Mouse (Mus musculus): ENCODE measurements around the gene Hist1h4b.
A peak's percentile ranks its signal among the peaks of the same experiment; 100 is the strongest.
"Not testable (repeated sequence)": the region's sequence is repeated elsewhere in the genome, so short reads cannot be mapped to it uniquely, and the experiment has no call there.

The Hist1h4b gene

GRCm38 (mm10) chr13:23757211-23757773, 479 bp downstream of the Hist1h4b start:
- DNase-seq (ENCODE audit: low read depth, low spot score) = no peak

DNA sequence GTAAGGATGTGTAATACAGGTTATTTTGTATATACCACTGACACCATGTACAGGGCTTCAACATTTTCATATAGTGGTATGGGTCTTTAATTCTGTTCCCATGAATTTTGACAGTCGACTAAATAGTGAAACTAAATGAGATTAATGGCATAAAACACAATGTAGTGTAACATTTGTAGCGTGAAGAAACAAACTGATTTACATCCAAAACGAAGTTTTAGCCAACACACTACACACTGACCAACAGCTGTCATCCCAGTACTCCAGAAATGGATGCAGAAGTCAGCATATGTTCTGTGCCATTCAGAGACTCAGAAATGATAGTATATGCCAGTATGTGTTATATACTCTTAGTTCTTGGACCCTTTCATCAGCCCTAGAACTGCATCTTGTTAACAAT, 1.1 kb downstream of the Hist1h4b start:
- no peak for DNase-seq (ENCODE audit: low read depth, low spot score)

- no peak for DNase-seq (ENCODE audit: low read depth, low spot score)
Observed at GRCm38 (mm10) chr13:23759251-23759771, 2.5 kb downstream of the Hist1h4b start.

GRCm38 (mm10) chr13:23759916-23760239, 3.1 kb downstream of the Hist1h4b start:
- DNase-seq (ENCODE audit: low read depth, low spot score) = no peak

GRCm38 (mm10) chr13:23760240-23760971, 3.6 kb downstream of the Hist1h4b start:
- DNase-seq (ENCODE audit: low read depth, low spot score) = no peak

- no peak for DNase-seq (ENCODE audit: low read depth, low spot score)
Observed at GRCm38 (mm10) chr13:23760972-23761864, 4.4 kb downstream of the Hist1h4b start, which contains the start of gene Hist1h4a. Hist1h4a (minus strand) TSS chr13:23761230.

- not testable (repeated sequence) for DNase-seq (ENCODE audit: low read depth, low spot score)
Observed at GRCm38 (mm10) chr13:23761871-23762821, 5.3 kb downstream of the Hist1h4b start, which contains the start of gene Hist1h3a. Hist1h3a (minus strand) TSS chr13:23762386.

- no peak for DNase-seq (ENCODE audit: low read depth, low spot score)
Observed at GRCm38 (mm10) chr13:23763242-23763585, 6.4 kb downstream of the Hist1h4b start.

- no peak for DNase-seq (ENCODE audit: low read depth, low spot score)
Observed at GRCm38 (mm10) chr13:23763586-23764323, 6.9 kb downstream of the Hist1h4b start, which contains the start of gene Hist1h1a. Hist1h1a (plus strand) TSS chr13:23763666.

GRCm38 (mm10) chr13:23764324-23765171, 7.7 kb downstream of the Hist1h4b start:
- no peak for DNase-seq (ENCODE audit: low read depth, low spot score)

DNA sequence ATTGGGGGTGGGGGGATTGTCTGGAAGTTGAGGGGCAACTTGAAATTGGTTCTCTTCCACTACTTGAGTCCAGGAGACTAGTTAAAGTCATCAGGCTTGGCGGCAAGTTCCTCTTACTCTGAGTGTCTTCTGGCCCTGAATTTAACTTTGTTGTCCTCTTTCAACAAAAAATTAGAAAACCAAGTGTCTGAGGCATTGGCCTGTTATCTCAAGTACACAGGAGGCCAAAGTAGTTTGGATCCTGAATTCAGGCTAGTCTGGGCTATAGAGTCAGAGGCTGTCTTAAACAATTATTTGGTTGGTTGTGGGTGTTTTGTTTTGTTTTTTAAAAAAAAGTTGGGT, 8.3 kb downstream of the Hist1h4b start:
- DNase-seq (ENCODE audit: low read depth, low spot score) = no peak

DNA sequence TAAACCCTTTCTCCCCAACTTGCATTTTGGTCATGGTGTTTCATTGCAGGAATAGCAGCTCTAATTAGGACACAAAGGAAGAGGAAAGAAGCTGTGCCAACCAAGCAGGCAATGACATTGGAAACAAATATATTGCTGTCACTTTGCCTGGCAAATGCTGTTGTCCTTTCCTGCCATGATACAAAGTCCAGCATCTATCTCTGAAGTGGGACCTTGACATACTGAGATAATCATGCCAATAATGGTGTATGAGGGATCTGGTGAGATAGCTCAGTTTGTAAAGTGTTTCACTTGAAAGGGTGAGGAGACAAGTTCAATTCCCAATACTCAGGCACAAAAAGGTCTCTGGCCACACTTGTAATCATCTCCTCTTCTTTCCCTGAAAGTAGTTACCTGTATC, 10.0 kb downstream of the Hist1h4b start:
- no peak for DNase-seq (ENCODE audit: low read depth, low spot score)

GRCm38 (mm10) chr13:23768834-23769397, 12.1 kb downstream of the Hist1h4b start:
- no peak for DNase-seq (ENCODE audit: low read depth, low spot score)

GRCm38 (mm10) chr13:23769613-23770012, 12.8 kb downstream of the Hist1h4b start, which contains the start of gene Trim38:
Trim38 (plus strand) TSS chr13:23769913.
- DNase-seq (ENCODE audit: low read depth, low spot score) = not testable (repeated sequence)

DNA sequence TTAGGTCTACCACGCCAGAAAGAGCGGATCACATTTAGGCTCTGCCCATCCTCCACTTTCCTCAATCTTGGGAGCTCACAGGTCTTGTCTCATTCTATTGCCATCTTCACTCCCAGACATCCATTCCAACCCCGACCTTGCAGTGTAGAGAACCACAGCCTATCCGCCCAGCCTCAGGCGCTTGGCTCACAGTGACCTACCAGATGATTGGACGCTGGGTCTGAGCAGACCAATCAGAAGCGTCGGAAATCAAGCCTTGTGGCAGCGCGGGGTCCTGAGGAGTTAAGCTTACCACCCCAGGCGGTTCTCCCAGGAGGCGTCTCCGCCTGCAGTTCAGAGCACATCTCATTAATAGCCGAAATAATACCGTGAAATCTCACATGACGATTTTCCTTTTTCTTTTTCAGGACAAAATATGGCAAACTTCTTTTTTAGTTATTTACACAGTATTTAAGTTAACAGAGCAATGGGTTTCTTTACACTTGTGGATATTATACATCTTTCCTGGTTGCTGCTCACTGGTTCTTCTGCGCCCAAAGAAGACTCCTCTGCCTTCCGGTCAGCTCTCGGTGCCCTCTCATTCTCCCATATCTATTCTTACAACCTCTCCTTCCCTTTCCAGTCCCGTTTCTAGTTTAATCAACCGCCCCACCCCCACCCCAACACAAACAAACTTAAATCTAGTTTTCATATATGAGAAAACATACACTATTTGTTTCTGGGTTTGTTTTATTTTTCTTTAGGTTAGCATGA, 15.9 kb downstream of the Hist1h4b start:
- peak; percentile 73 for DNase-seq (ENCODE audit: low read depth, low spot score)

DNA sequence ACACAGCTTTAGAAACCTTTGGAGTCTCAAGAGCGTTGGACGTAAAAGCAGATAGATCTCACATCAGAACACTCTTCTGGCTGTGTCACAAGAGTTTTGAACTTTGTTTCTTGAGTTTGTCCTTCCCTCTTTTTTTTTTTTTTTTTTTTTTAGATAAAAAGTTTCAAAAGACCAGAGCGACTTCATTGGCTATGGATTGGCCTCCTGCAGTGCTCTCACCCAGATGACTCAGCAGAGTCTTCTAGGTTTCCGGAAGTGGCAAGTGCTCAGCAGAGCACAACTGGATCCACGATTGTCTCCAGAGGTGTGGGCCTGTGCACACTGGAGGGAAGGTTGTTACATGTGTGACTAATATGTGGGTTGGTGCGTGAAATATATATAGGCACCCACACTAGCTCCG, 21.5 kb downstream of the Hist1h4b start:
- no peak for DNase-seq (ENCODE audit: low read depth, low spot score)

DNA sequence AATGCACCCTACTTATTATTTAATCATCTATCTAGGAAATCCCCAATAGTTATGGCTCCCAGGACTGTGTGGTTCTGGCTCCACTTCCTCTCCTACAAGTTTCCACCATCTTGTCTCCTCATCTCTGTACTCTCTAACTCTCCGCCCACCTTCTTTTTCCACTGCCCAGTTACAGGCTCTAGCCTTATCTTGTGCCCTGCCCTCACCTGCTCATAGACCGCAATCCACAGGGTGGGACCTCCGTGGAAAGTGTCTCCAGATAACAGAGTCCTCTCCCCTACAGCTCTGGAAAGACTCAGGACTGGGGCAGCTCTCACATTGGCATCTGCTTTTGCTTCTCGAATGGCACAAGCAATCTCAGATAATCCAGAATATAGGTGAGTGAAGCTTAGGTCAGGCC, 22.2 kb downstream of the Hist1h4b start:
- no peak for DNase-seq (ENCODE audit: low read depth, low spot score)

DNA sequence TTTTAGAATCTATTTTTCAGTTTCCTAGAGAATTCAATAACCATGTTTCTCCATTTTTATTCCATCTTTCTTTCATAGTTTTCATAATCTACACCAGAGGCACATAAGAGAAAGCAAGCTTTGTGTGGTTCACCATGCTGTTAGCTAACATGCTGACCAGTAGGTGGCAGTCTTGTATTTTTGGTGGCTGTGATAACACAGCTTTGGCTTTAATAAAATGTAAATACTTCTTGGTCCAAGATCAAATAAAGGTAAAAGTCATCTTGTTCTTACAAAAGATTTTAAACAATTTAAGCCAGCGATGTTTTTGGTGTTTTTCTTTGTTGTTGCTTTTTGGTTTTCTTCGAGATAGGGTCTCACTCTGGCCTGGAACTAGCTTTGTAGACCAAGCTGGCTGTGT, 35.7 kb downstream of the Hist1h4b start:
- no peak for DNase-seq (ENCODE audit: low read depth, low spot score)
